Mouse (Mus musculus) heart, postnatal 14 days (tissue): Measurements from ENCODE around the gene Kirrel3. TPM values are rescaled to one million over a fixed set of nuclear protein-coding genes. Genes with fewer than 3 reads are reported as not detected.

Experiments
- DNase-seq, 2 experiments: peaks; one replicate each; pipeline ENCODE4 v3.0.0; 2021 to 2022
- intact Hi-C: fragments of 180-260 bp; cut with DNase I; formaldehyde crosslinking; loops from one replicate; pipeline ENCODE4 v1.15.1; 2025
- total RNA-seq, 2 experiments: library from RNA; stranded (reverse); gene quantifications; 2 replicates each; pipeline ENCODE4 v1.2.3; 2021

The Kirrel3 gene
- total RNA-seq, 2 experiments from 2014 or later = 0.95 to 1.0 TPM

GRCm38 (mm10) chr9:34787915-34788314 is 302.2 kb downstream of the Kirrel3 start:
- no peak for DNase-seq
- intact Hi-C loops = no loop called here

DNA sequence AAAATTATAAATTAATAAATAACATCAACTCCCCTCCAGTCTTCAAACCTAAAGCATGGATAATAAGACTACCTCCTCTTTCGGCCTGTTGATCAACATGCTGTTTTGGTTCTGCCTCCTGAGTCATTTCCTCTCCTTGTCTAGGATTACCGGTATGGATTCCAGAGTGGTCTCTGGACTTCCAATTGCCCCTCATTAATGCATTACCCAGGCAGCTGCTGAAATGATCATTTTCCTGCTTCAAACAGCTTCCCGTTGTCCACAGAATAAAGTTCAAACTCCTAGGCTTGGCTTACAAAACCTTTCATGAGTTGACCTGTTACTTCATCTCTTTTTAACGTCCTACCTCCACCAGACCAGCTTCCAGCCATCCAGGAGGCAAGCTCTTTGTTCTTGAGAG is 309.5 kb downstream of the Kirrel3 start:
- peak in 1 of 2 experiments; percentile 1 for DNase-seq
- intact Hi-C loops = no loop called here

- DNase-seq = no peak
- intact Hi-C loops = no loop called here
Measured at GRCm38 (mm10) chr9:34797688-34798339, 312.1 kb downstream of the Kirrel3 start.

DNA sequence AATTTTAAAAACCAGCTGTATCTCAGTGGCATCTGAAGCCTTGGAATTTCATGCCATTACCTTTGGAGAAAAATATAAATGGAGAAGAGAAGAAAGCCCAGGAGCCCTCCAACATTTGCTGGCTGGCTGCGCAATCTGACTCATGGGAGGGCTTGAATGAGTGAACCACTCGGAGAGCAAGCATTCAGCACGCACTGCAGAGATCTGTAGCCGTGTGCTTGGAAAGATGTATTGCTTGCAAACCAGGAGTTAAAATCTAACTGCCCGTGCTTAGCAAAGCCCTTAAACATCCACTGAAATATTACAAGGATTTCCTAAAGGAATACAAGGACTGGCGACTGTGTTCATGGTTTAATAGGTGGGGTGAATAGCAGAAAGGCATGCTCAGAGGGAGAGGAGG is 316.0 kb downstream of the Kirrel3 start:
- DNase-seq = no peak
- intact Hi-C loops = no loop called here

- intact Hi-C loops = no loop called here
- DNase-seq = no peak
Measured at GRCm38 (mm10) chr9:34806854-34807253, 321.2 kb downstream of the Kirrel3 start.

DNA sequence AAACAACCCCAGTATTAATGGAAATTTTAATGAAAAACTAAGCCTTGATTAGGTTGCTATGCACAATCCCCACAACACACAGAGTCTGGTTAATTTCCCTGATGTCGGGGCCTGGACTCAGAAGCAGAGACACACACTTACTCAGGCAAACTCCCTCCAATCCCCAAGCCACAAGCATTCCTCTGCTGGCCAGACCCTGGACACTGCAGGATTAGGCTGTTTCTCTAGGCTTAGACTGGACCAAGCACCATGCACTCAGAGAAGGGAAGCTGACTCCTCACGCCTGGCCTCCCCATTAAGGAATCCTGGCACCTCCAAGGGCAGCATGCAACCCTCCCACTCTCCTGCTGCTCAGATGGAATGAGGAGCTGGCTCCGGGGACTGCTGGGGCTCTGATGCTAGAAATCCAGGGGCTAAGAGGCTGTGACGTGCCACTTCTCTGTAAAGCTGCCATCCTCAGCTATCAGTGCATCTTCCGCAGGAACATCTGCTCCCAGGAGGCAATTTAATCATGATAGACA is 324.4 kb downstream of the Kirrel3 start:
- intact Hi-C loops = no loop called here
- no peak for DNase-seq

DNA sequence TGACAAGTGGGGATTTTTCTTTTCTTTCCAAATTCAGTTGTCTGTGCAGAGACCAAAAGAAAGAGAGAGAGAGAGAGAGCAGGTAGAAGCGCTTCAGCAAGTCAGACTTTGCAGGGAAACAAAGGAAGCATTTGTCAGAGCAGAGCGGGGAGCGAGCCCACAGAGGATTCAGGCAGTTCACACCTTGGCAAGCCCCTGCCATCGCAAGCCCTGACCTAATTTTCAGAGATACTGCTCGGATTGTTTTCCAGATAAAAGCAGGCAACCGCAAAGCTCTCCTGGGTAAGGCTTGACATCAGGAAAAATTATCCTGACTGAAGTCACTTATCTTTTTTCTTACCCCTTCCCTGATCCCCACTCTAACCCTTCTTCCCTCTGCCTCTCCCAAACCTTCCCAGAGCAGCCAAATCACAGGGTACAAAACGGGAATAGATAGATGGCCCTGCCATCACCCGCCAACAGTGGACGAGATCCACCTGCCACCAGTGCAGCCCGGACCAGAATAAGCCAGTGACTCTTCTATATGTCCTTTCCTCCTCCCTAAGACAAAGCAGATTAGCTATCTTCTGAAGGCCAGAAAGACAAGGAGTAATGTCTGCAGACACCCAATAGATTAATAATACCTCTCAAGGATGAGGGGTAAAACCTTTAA is 332.8 kb downstream of the Kirrel3 start:
- no peak for DNase-seq
- intact Hi-C loops = no loop called here

DNA sequence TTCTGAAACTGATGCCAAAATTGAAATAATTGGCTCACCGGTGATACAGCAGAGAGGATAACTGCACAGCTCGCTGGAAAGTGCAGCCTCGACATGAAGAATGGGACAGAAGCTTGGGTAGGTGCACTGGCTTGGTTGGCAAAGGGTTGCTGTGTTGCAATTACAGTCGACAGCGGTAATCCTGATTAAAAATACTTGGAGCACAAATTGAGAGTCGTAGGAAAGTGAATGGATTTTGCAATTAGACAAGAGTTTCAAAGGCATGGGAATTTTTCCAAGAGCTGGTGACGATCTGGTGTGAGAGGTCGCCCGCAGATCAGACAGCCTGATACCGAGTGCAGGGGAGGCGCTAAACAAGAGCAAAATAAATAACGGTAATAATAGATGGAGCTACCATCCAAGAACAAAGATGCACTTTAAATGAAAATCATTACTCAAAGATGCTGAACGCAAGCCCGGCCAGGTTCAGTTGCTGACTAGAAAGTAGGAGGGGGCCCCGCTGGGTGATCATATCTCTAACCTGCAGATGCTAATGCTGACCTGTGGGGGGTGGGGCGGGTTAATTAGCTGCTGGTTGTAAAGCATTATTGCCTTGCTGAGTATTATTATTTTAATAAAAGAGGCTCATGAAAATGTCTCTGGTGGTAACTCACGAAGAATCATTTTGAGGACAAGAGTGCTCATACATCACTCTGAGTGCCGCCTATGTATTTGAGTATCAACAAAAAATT is 338.8 kb downstream of the Kirrel3 start:
- no peak for DNase-seq
- intact Hi-C loops = no loop called here

DNA sequence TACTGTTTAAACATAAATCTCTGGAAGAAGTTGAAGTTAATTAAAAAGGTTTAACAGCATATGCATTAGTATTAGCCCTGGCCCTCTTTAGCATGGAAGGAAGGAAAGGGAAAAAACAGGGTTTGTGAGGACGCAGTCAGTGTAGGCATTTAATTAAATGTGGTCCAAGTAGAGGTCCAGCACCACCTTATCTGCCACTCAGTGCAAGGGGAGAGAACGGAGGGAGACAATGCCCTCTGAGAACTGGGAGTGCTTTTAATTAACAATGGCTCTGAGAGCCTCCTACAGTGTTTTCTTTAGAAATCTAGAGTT is 339.4 kb downstream of the Kirrel3 start:
- no peak for DNase-seq
- intact Hi-C loops = no loop called here

DNA sequence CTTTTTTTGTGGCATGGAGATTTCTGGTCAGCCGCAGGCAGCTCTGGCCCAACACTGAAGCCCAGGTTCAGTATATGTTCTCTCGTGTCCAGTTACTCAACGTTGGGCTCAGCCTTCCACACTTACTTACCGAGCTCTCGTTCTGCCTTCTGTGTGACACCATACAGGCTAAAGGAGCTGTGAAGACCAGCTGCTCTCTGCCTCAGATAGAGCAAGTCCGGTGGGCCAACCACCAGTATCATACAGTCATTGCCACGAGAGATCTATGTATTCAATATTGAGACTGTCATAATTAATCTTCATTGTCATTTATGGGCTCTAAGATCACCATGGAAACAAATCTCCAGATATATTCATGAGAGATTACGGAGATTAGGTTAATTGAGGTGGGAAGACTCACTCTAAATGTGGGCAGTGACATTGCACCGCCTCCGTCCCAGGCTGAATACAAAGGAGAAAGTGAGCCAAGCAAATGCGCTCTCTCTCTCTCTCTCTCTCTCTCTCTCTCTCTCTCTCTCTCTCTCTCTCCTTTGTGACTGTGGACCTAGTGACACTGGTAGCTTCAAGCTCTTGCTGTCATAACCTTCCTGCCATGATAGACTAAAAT is 339.8 kb downstream of the Kirrel3 start:
- intact Hi-C loops = no loop called here

DNA sequence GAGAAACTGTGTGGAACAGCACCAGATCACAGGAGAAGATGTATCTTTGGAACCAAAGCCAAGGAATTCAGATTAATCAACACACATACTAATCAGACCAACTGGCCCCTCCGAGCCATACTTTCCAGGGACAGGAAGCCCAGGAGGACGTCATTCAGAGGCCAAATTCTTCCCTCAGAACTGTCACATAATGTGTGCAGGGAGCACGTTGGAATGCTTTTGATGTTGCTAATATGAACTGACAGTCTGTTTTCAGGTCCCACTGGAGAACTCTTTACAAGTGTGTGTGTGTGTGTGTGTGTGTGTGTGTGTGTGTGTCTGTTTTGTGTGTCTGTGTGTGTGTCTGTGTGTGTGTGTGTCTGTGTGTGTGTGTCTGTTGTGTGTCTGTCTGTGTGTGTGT is 345.0 kb downstream of the Kirrel3 start:
- intact Hi-C loops = no loop called here
- DNase-seq = no peak

More for the DNA sequence above, 339.8 kb downstream of the Kirrel3 start:
- DNase-seq = no peak

DNA sequence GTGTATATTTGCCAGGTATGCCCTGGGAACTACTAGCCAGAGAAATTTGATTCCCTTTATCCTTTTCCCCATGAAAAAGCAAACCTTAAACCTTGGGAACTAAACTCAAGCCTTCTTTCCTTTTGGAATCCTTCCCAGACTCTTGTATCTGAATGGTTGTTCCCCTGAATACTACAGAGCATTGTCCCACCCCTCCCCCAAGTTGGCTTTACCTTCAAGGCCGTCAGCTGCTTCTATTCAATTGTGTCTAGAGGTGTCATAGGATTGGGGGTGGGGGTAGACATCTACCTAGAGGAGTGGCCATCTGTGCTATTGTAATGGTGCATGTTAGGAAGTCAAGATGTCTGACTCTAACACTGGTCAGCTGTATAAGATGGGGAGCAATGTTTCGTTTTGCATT is 351.1 kb downstream of the Kirrel3 start:
- intact Hi-C loops = no loop called here
- no peak for DNase-seq

GRCm38 (mm10) chr9:34837700-34838462 is 352.2 kb downstream of the Kirrel3 start:
- intact Hi-C loops = no loop called here
- DNase-seq = peak; percentile 34 to 64

DNA sequence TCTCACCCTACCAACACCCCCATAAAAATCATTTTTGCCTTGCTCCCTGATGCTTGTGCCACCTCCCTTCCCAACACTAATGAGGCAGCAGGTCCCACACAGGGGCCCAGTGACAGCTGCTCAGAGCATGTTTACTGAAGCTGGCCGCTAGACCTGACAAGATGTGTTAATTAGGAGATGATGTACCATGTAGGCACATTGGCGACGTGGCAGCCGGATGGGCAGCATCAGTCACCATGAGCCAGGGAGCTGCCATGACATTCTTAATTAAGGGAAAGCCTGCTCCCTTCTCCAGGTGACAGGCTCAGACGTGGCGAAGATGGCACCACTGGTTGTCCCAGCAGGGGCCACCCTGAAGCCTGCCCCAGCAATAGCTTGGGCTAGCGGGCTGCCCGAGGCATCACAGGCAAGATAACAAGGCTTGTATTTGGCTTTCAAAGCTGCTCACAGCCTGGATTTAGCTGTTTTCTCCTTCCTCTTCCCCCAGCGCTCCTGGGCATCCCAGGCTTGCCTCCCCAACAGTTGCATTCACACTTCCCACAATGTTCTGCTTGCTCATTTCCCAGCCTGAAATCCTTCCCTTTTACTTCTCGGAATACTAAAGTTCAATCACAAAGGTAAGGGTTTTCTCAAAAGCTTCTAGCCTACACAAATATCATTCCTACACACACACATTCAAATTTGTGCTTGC is 357.7 kb downstream of the Kirrel3 start:
- no peak for DNase-seq
- intact Hi-C loops = loop anchor here (10.0 kb wide), 1 partner anchor 179 kb away; no protein-coding TSS in a partner anchor

GRCm38 (mm10) chr9:34846440-34846839 is 360.7 kb downstream of the Kirrel3 start:
- intact Hi-C loops = loop anchor here (5.0 to 10.0 kb wide), 2 partner anchors 182 to 349 kb away; no protein-coding TSS in a partner anchor

DNA sequence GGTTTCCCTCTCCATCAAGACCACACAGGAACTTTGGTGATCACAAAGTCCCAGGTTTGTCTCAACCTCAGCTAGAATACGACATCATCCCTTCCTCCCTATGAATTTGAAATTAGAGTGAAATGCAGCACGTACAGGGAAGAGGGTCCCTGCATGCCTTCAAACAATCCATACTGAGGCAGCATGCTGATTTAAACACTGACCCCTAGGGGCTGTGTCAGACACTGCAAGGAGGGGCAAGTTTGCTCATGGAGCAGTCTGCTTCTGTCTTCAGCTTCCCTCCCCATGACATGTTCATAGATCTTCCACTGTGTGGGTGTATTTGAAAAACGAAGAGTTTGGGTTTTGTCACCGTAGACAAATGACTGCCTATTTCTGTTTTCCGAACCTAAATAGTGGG is 362.0 kb downstream of the Kirrel3 start:
- DNase-seq = peak in 1 of 2 experiments; percentile 23
- intact Hi-C loops = loop anchor here (5.0 to 10.0 kb wide), 2 partner anchors 183 to 350 kb away; no protein-coding TSS in a partner anchor

More at GRCm38 (mm10) chr9:34846440-34846839, 360.7 kb downstream of the Kirrel3 start:
- no peak for DNase-seq

DNA sequence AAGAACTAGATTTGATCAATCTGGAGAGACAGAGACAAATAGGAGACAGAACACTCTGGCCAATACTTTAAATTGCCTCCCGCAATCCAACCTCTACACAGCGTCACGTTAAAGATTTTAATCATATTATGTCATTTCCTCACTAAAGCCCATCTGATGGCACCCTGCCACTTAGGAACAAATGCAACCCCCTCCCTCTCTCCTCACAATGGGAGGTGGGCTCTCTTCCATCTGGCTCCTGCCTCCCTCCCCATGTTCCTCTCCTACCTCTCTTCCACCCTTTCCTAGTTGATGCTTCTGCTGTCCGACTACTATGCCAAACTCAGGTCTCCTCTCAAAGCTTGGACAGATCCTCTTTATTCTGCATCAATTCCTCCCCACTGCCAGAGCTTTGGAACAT is 365.4 kb downstream of the Kirrel3 start:
- DNase-seq = no peak
- intact Hi-C loops = loop anchor here (10.0 kb wide), 1 partner anchor 314 kb away; no protein-coding TSS in a partner anchor

DNA sequence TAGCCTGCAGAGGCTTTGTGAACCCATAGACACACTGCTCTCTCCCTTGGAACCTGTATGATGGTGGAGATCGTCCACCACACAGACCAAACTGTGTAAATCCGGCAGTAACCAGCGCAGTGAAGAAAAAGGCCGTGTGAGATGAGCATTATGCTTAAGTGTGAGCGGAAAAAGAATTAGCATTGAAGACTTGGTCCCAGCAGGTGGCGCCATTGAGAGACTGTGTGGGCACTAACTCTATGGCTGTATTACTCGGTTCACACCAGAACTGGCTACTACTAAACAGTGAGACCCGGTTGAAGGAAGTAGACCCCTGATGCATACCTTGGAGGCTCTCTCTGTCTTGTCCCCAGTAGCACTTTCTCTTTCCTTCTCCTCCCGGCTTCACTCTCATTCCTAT is 371.9 kb downstream of the Kirrel3 start:
- intact Hi-C loops = loop anchor here (5.0 to 10.0 kb wide), 2 partner anchors 160 to 307 kb away; no protein-coding TSS in a partner anchor
- DNase-seq = no peak

- intact Hi-C loops = loop anchor here (5.0 to 10.0 kb wide), 2 partner anchors 159 to 307 kb away; no protein-coding TSS in a partner anchor
- no peak for DNase-seq
Measured at GRCm38 (mm10) chr9:34858071-34858470, 372.4 kb downstream of the Kirrel3 start.
